Mouse (Mus musculus) MEL (cell line): ENCODE data around the gene Sec63. TPM values are rescaled to one million over a fixed set of nuclear protein-coding genes. Genes with fewer than 3 reads are reported as not detected.

Experiments used
- DNase-seq: peaks from one replicate; pipeline ENCODE4 v3.0.0; 2011; ENCODE audit warnings: low read depth, low spot score
- H3K27ac ChIP-seq: 2 replicates; pipeline ENCODE4 v1.5.1; 2012; ENCODE audit warnings: low read depth, mild to moderate bottlenecking, control low read depth, low read length, moderate library complexity; ENCODE audit not compliant: control insufficient read depth
- H3K27me3 ChIP-seq, 2 experiments: fragments of 150-350 bp in 1 of 2; sonication (generic) in 1 of 2; 2 replicates each; pipeline ENCODE4 v1.6.1; 2012; ENCODE audit warnings: low read length in 2 of 2, mild to moderate bottlenecking in 2 of 2, improper control_type of control experiment in 1 of 2, moderate library complexity in 1 of 2; ENCODE audit not compliant: insufficient read depth in 2 of 2, control insufficient read depth in 1 of 2
- H3K36me3 ChIP-seq, 2 experiments: 2 replicates each; pipeline ENCODE4 v1.6.1; 2012 to 2014; ENCODE audit warnings: low read length in 2 of 2, improper control_type of control experiment in 1 of 2, inconsistent platforms in 1 of 2, mild to moderate bottlenecking in 1 of 2; ENCODE audit not compliant: insufficient read depth in 2 of 2, control insufficient read depth in 1 of 2
- H3K4me1 ChIP-seq, 2 experiments: fragments of 150-350 bp in 1 of 2; sonication (generic) in 1 of 2; 2 replicates each; pipeline ENCODE4 v1.6.1; 2012; ENCODE audit warnings: low read length in 2 of 2, improper control_type of control experiment in 1 of 2, mild to moderate bottlenecking in 1 of 2; ENCODE audit not compliant: insufficient read depth in 2 of 2, control insufficient read depth in 1 of 2
- H3K4me3 ChIP-seq, 2 experiments: fragments of 150-350 bp in 1 of 2; sonication (generic) in 1 of 2; 2 replicates each; pipeline ENCODE4 v1.5.1; 2012; ENCODE audit warnings: low read depth in 2 of 2, low read length in 2 of 2, mild to moderate bottlenecking in 2 of 2, moderate library complexity in 2 of 2, control low read depth in 1 of 2, improper control_type of control experiment in 1 of 2; ENCODE audit not compliant: control insufficient read depth in 1 of 2, insufficient read depth in 1 of 2
- H3K79me2 ChIP-seq: 2 replicates; pipeline ENCODE4 v1.6.1; 2012; ENCODE audit warnings: mild to moderate bottlenecking, low read length, moderate library complexity; ENCODE audit not compliant: control insufficient read depth, poor library complexity, insufficient read depth
- H3K9ac ChIP-seq: 2 replicates; pipeline ENCODE4 v1.6.1; 2012; ENCODE audit warnings: low read depth, mild to moderate bottlenecking, control low read depth, low read length, moderate library complexity; ENCODE audit not compliant: control insufficient read depth, poor library complexity, severe bottlenecking
- H3K9me3 ChIP-seq: fragments of 150-350 bp; sonication (generic); replicated peaks from 2 replicates; pipeline ENCODE4 v1.6.1; 2012; ENCODE audit warnings: mild to moderate bottlenecking, low read length, improper control_type of control experiment, moderate library complexity; ENCODE audit not compliant: insufficient read depth
- BHLHE40 ChIP-seq: IDR thresholded peaks from 2 replicates; pipeline ENCODE4 v1.6.1; 2012; ENCODE audit warnings: low read depth, mild to moderate bottlenecking, inconsistent platforms, low read length, improper control_type of control experiment, borderline replicate concordance
- CHD1 ChIP-seq: IDR thresholded peaks from 2 replicates; pipeline ENCODE4 v1.6.1; 2012; ENCODE audit warnings: low read depth, mild to moderate bottlenecking, inconsistent platforms, low read length, improper control_type of control experiment
- CTCF ChIP-seq, 3 experiments: IDR thresholded peaks in 2 of 3; conservative IDR thresholded peaks in 1 of 3; 2 replicates each; pipeline ENCODE4 v1.5.1; 2011 to 2012; ENCODE audit warnings: low read length in 3 of 3, low read depth in 2 of 3, mild to moderate bottlenecking in 2 of 3, improper control_type of control experiment in 1 of 3, inconsistent platforms in 1 of 3, mixed read lengths in 1 of 3, moderate library complexity in 1 of 3; ENCODE audit not compliant: control insufficient read depth in 1 of 3, insufficient read depth in 1 of 3, poor library complexity in 1 of 3, severe bottlenecking in 1 of 3
- EP300 ChIP-seq, 2 experiments: IDR thresholded peaks; 2 replicates each; pipeline ENCODE4 v1.6.1; 2011; ENCODE audit warnings: improper control_type of control experiment in 2 of 2, low read length in 2 of 2, low read depth in 1 of 2, mild to moderate bottlenecking in 1 of 2
- ETS1 ChIP-seq: IDR thresholded peaks from 2 replicates; pipeline ENCODE4 v1.6.1; 2012; ENCODE audit warnings: low read depth, mild to moderate bottlenecking, inconsistent platforms, low read length, improper control_type of control experiment, moderate library complexity
- JUND ChIP-seq: IDR thresholded peaks from 2 replicates; pipeline ENCODE4 v1.6.1; 2011; ENCODE audit warnings: low read depth, mild to moderate bottlenecking, improper control_type of control experiment, low read length
- MAX ChIP-seq: IDR thresholded peaks from 2 replicates; pipeline ENCODE4 v1.6.1; 2011; ENCODE audit warnings: low read length, improper control_type of control experiment
- MXI1 ChIP-seq: IDR thresholded peaks from 2 replicates; pipeline ENCODE4 v1.6.1; 2011; ENCODE audit warnings: mild to moderate bottlenecking, low read depth, low read length, improper control_type of control experiment
- NELFE ChIP-seq: IDR thresholded peaks from 2 replicates; pipeline ENCODE4 v1.6.1; 2011; ENCODE audit warnings: low read depth, low read length, improper control_type of control experiment
- POLR2AphosphoS5 ChIP-seq: IDR thresholded peaks from 2 replicates; pipeline ENCODE4 v1.6.1; 2012; ENCODE audit warnings: low read depth, borderline replicate concordance, mild to moderate bottlenecking, inconsistent platforms, low read length, moderate library complexity, mixed read lengths
- SIN3A ChIP-seq: IDR thresholded peaks from 2 replicates; pipeline ENCODE4 v1.6.1; 2012; ENCODE audit warnings: low read length, improper control_type of control experiment, inconsistent platforms
- TAL1 ChIP-seq: IDR thresholded peaks from 2 replicates; pipeline ENCODE4 v1.6.1; 2012; ENCODE audit warnings: mild to moderate bottlenecking, inconsistent platforms, low read length, moderate library complexity, mixed read lengths
- UBTF ChIP-seq: IDR thresholded peaks from 2 replicates; pipeline ENCODE4 v1.6.1; 2012; ENCODE audit warnings: low read depth, mild to moderate bottlenecking, inconsistent platforms, low read length, improper control_type of control experiment, moderate library complexity, borderline replicate concordance; ENCODE audit not compliant: insufficient read depth
- polyA plus RNA-seq, 2 experiments: library from polyadenylated mRNA; stranded (reverse) in 1 of 2; unstranded in 1 of 2; fragments of >175 nt in 1 of 2; fragments of >200 nt in 1 of 2; gene quantifications; 2 replicates each; pipeline versions ENCODE4 v1.2.1 to v1.2.4; 2012; ENCODE audit warnings: low replicate concordance in 2 of 2, low read depth in 1 of 2; ENCODE audit not compliant: insufficient read length in 2 of 2, insufficient read depth in 1 of 2, missing spikeins in 1 of 2
- total RNA-seq: library from RNA; depleted of rRNA; stranded (reverse); fragments of 300-350 nt; gene quantifications from 2 replicates; pipeline ENCODE4 v1.2.3, GENCODE M21; 2012

Gene Sec63
- total and polyA plus RNA-seq, 3 experiments = 16.1 to 119 (median 41.8) TPM

GRCm38 (mm10) chr10:42759741-42760140, 1.6 kb upstream of the Sec63 start:
- Histone ChIP-seq H3K27ac (no peak overlapping the region), H3K27me3 (peaks cover 5 to 11% of the 10 kb centered on the region in 2 experiments), H3K36me3 (peaks cover 0 to 17% of the 10 kb centered on the region in 2 experiments; a peak in 3 of 4 replicates), H3K4me3 (no peak overlapping the region), H3K9ac (no peak overlapping the region), H3K9me3 (no peaks in the 10 kb centered on the region), H3K79me2 (peaks cover 29% of the 10 kb centered on the region), H3K4me1 (peaks cover 4 to 5% of the 10 kb centered on the region in 2 experiments; a peak in 3 of 4 replicates)
- DNase-seq = peak; percentile 41
- TF ChIP-seq EP300 (IDR thresholded peaks at IDR 0.05; ENCODE audit: low read depth in 1 of 2, low read length in 2 of 2) (0 out of 4 replicates have a peak, but pooled peaks of 1 of the 2 experiments have one; percentile 28), NELFE (no peak), MAX (no peak)

GRCm38 (mm10) chr10:42760329-42760728, 967 bp upstream of the Sec63 start:
- Histone ChIP-seq H3K36me3 (peaks cover 0 to 17% of the 10 kb centered on the region in 2 experiments; a peak in 3 of 4 replicates), H3K79me2 (peaks cover 35% of the 10 kb centered on the region), H3K27me3 (peaks cover 5 to 9% of the 10 kb centered on the region in 2 experiments; a peak in 3 of 4 replicates), H3K9ac (peak overlapping the region; percentile 55), H3K4me1 (peaks cover 4 to 5% of the 10 kb centered on the region in 2 experiments; a peak in 3 of 4 replicates), H3K9me3 (no peaks in the 10 kb centered on the region), H3K27ac (no peak overlapping the region), H3K4me3 (peak overlapping the region; percentile 60 to 98)
- TF ChIP-seq CTCF (IDR thresholded peaks at IDR 0.05 in 2 of 3, conservative IDR thresholded peaks at IDR 0.05 in 1 of 3; ENCODE audit: control insufficient read depth in 1 of 3, insufficient read depth in 1 of 3, low read depth in 2 of 3, low read length in 3 of 3, poor library complexity in 1 of 3, severe bottlenecking in 1 of 3) (peak in 2 of 3 experiments; percentile 24 to 30; a peak in 3 of 6 replicates), BHLHE40 (no peak)
- peak; percentile 59 for DNase-seq

- peak; percentile 82 for DNase-seq
- Histone ChIP-seq H3K9ac (peak overlapping the region; percentile 97), H3K27ac (peak overlapping the region; percentile 48), H3K79me2 (peaks cover 45% of the 10 kb centered on the region), H3K4me1 (peaks cover 4 to 5% of the 10 kb centered on the region in 2 experiments; a peak in 3 of 4 replicates), H3K36me3 (peaks cover 1 to 17% of the 10 kb centered on the region in 2 experiments), H3K27me3 (peaks cover 3 to 9% of the 10 kb centered on the region in 2 experiments; a peak in 3 of 4 replicates), H3K4me3 (peak overlapping the region; percentile 96 to 98), H3K9me3 (no peaks in the 10 kb centered on the region)
- TF ChIP-seq TAL1 (no peak), ETS1 (peak; percentile 33; the same call in 1 of the 2 replicates), BHLHE40 (no peak), EP300 (IDR thresholded peaks at IDR 0.05; ENCODE audit: low read depth in 1 of 2, low read length in 2 of 2) (no peak), SIN3A (peak; percentile 69; the same call in 1 of the 2 replicates), CHD1 (0 out of 2 replicates have a peak, but pooled peaks have one; percentile 60), UBTF (0 out of 2 replicates have a peak, but pooled peaks have one; percentile 45), POLR2AphosphoS5 (no peak), JUND (no peak), MXI1 (peak; percentile 31; the same call in 1 of the 2 replicates)
These were observed 789 bp downstream of the Sec63 start for GRCm38 (mm10) chr10:42761901-42762669.
